Mouse (Mus musculus): ENCODE results near the gene Fga. TPM values are rescaled to one million over a fixed set of nuclear protein-coding genes. Genes with fewer than 3 reads are reported as not detected.

The Fga gene
- total and polyA plus RNA-seq, 3 experiments: not detected

- Histone ChIP-seq H3K36me3 (ENCODE audit: control insufficient read depth in 1 of 2, insufficient read depth in 2 of 2, low read length in 2 of 2) (peaks cover 0 to 6% of the 10 kb centered on the region in 2 experiments; a peak in 3 of 4 replicates), H3K4me3 (ENCODE audit: control insufficient read depth in 1 of 2, insufficient read depth in 1 of 2, low read depth in 2 of 2, low read length in 2 of 2) (peak within 1 kb of the TSS; percentile 84 to 99), H3K9me3 (replicated peaks; ENCODE audit: insufficient read depth, low read length) (no peaks in the 10 kb centered on the region), H3K4me1 (ENCODE audit: control insufficient read depth in 1 of 2, insufficient read depth in 2 of 2, low read length in 2 of 2) (peaks cover 0 to 5% of the 10 kb centered on the region in 2 experiments; a peak in 1 of 4 replicates), H3K27ac (ENCODE audit: control insufficient read depth, low read depth, low read length) (peak within 1 kb of the TSS; percentile 75), H3K79me2 (ENCODE audit: control insufficient read depth, insufficient read depth, low read length, poor library complexity) (peaks cover 12% of the 10 kb centered on the region), H3K27me3 (ENCODE audit: control insufficient read depth in 1 of 2, insufficient read depth in 2 of 2, low read length in 2 of 2) (no peaks in the 10 kb centered on the region; a peak in 1 of 4 replicates), H3K9ac (ENCODE audit: control insufficient read depth, low read depth, low read length, poor library complexity, severe bottlenecking) (peak within 1 kb of the TSS; percentile 91)
- peak; percentile 71 for TF ChIP-seq ELF1 (IDR thresholded peaks at IDR 0.05; ENCODE audit: low read depth, low read length)
- TF ChIP-seq SIN3A (IDR thresholded peaks at IDR 0.05; ENCODE audit: low read length): peak; percentile 48; the same call in 1 of the 2 replicates
- peak; percentile 83 for TF ChIP-seq NRF1 (IDR thresholded peaks at IDR 0.05; ENCODE audit: insufficient read depth, low read depth, low read length, poor library complexity, severe bottlenecking)
- 0 out of 2 replicates have a peak, but pooled peaks have one; percentile 47 for TF ChIP-seq TBP (IDR thresholded peaks at IDR 0.05; ENCODE audit: low read depth, low read length)
- TF ChIP-seq SMC3 (IDR thresholded peaks at IDR 0.05; ENCODE audit: low read depth, low read length): no peak
- no peak for TF ChIP-seq POLR2AphosphoS5 (IDR thresholded peaks at IDR 0.05; ENCODE audit: borderline replicate concordance, low read depth, low read length)
- TF ChIP-seq ZC3H11A (IDR thresholded peaks at IDR 0.05; ENCODE audit: low read depth, low read length): no peak
- no peak for TF ChIP-seq MAFK (IDR thresholded peaks at IDR 0.05; ENCODE audit: borderline replicate concordance, low read depth, low read length)
- TF ChIP-seq HCFC1 (IDR thresholded peaks at IDR 0.05; ENCODE audit: low read depth, low read length): peak; percentile 83
- TF ChIP-seq RCOR1 (IDR thresholded peaks at IDR 0.05; ENCODE audit: low read depth, low read length): no peak
- TF ChIP-seq USF1 (IDR thresholded peaks at IDR 0.05; ENCODE audit: low read depth, low read length): no peak
- peak; percentile 62; the same call in 1 of the 2 replicates for TF ChIP-seq POLR2AphosphoS2 (IDR thresholded peaks at IDR 0.05; ENCODE audit: low read length)
- 0 out of 2 replicates have a peak, but pooled peaks have one; percentile 33 for TF ChIP-seq ZMIZ1 (IDR thresholded peaks at IDR 0.05; ENCODE audit: low read depth, low read length)
- no peak for TF ChIP-seq MYC (IDR thresholded peaks at IDR 0.05; ENCODE audit: low read depth, low read length)
- TF ChIP-seq MAX (IDR thresholded peaks at IDR 0.05; ENCODE audit: low read length): no peak
- TF ChIP-seq POLR2A (IDR thresholded peaks at IDR 0.05; ENCODE audit: control insufficient read depth in 1 of 2, insufficient read depth in 1 of 2, low read depth in 1 of 2, low read length in 2 of 2, poor library complexity in 1 of 2): peak; percentile 71 to 84
- no peak for TF ChIP-seq USF2 (IDR thresholded peaks at IDR 0.05; ENCODE audit: borderline replicate concordance in 1 of 2, insufficient read depth in 1 of 2, low read depth in 1 of 2, low read length in 2 of 2)
- 0 out of 2 replicates have a peak, but pooled peaks have one; percentile 8 for TF ChIP-seq MXI1 (IDR thresholded peaks at IDR 0.05; ENCODE audit: low read depth, low read length)
- peak; percentile 84 for TF ChIP-seq NELFE (IDR thresholded peaks at IDR 0.05; ENCODE audit: low read depth, low read length)
- TF ChIP-seq CTCF (IDR thresholded peaks at IDR 0.05 in 2 of 3, conservative IDR thresholded peaks at IDR 0.05 in 1 of 3; ENCODE audit: control insufficient read depth in 1 of 3, insufficient read depth in 1 of 3, low read depth in 2 of 3, low read length in 3 of 3, poor library complexity in 1 of 3, severe bottlenecking in 1 of 3): no peak
- peak; percentile 96 for DNase-seq (ENCODE audit: low read depth, low spot score)
These were observed 29.6 kb downstream of the Fga start, which contains the start of gene Plrg1 for GRCm38 (mm10) chr3:83055281-83056038. Gene Plrg1 (plus strand): TSS chr3:83055522.

All from MEL (cell line).